Mouse (Mus musculus) right cerebral cortex, adult 2 months (tissue): ENCODE measurements around the gene Cep135.

Source experiments
- DNase-seq, 2 experiments: peaks; one replicate each; pipeline ENCODE4 v3.0.0; 2021 to 2022; ENCODE audit warnings: low spot score in 2 of 2

Gene Cep135

DNA sequence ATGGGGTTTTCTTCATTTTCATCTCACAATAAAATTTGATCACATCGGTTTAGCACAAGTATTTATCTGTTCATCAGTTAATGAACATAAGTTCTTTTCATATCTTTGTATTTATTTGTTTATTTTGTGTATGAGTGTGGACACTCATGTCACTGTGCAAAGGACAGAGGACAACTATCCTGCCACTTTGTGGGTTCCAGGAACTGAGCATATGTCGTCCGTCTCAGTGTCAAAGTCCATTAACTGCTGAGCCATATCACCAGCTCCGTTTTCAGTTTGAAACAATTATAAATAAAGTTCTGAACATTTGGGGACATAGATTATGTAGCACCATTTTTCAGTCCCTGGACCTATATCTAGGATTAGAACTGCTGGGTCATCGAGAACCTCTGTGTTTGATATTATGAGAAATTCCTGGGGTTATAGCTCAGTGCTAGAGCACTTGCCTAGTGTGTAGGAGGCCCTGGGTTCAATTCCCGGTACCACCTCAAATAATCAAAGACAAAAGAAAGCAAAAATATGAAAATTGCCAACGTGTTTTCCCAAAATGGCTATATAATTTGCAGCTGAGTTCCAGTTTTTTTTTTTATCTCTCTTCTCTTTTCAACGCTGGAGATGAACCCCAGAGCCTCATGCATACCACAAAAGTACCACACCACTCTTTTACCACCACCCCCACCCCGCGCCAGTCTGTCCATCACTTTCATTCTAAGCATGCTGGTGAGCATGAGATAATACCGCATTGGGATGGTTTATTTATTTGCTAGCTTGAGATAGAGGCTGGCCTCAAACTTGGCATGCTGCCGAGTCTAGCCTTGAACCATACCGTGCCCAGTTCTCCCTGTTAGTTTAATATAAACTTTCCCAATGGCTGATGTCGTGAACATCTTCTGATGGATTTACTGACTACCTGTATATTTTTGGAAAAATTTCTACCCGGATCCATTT lies 96.4 kb downstream of the Cep135 start:
- no peak for DNase-seq

GRCm38 (mm10) chr5:76687961-76688600 lies 99.6 kb downstream of the Cep135 start:
- DNase-seq, result no peak

GRCm38 (mm10) chr5:76688643-76689042 lies 100.1 kb downstream of the Cep135 start:
- no peak for DNase-seq

DNA sequence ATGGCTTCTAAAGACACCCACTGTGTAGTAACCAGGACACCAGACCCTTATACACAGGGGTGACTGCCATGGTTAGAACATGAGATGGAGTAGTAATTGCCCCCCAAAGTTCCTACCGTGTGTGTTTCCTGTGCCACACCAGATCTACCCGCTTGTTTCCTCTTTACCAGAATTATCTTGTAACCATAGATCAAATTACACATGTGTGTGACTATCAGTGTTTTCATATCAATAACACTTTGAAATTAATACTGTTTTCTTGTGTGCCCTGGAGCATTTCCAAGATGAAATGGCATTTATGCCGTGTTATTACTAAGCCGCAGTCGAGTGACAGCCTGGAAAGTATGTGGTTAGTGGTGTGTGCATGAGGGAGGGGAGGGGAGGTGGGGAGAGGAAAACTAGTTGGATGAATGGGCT lies 101.7 kb downstream of the Cep135 start:
- no peak for DNase-seq

GRCm38 (mm10) chr5:76691251-76691650 lies 102.8 kb downstream of the Cep135 start:
- no peak for DNase-seq

GRCm38 (mm10) chr5:76691706-76692424 lies 103.4 kb downstream of the Cep135 start:
- no peak for DNase-seq
